Mouse (Mus musculus) midbrain, embryonic 11.5 days (tissue): ENCODE measurements around the gene Ndst4. TPM values are rescaled to one million over a fixed set of nuclear protein-coding genes. Genes with fewer than 3 reads are reported as not detected.
A peak's percentile ranks its signal among the peaks of the same experiment; 100 is the strongest.

Source experiments
- ATAC-seq: fragments of 200-750 bp; cut with Nextera tagmentation; 2 replicates; pipeline ENCODE4 v1.8.0; 2017; ENCODE audit warnings: moderate TSS enrichment, moderate library complexity; ENCODE audit not compliant: low FRiP score
- DNase-seq: peaks from one replicate; pipeline ENCODE4 v3.0.0; 2015; ENCODE audit warnings: low spot score; ENCODE audit errors: missing footprints
- H3K27ac ChIP-seq: fragments of 300-500 bp; sonication (generic); 2 replicates; pipeline ENCODE4 v1.5.1; 2014; ENCODE audit warnings: low read depth, low read length
- H3K27me3 ChIP-seq: fragments of 300-500 bp; sonication (generic); 2 replicates; pipeline ENCODE4 v1.6.1; 2014; ENCODE audit warnings: mild to moderate bottlenecking, low read length, moderate library complexity, mixed read lengths; ENCODE audit not compliant: control insufficient read depth, insufficient read depth
- H3K36me3 ChIP-seq: fragments of 300-500 bp; sonication (generic); 2 replicates; pipeline ENCODE4 v1.6.1; 2014; ENCODE audit warnings: mild to moderate bottlenecking, low read length, moderate library complexity, mixed read lengths; ENCODE audit not compliant: control insufficient read depth, insufficient read depth
- H3K4me1 ChIP-seq: fragments of 300-500 bp; sonication (generic); 2 replicates; pipeline ENCODE4 v1.6.1; 2014; ENCODE audit warnings: low read length; ENCODE audit not compliant: control insufficient read depth, insufficient read depth
- H3K4me2 ChIP-seq: fragments of 300-500 bp; sonication (generic); 2 replicates; pipeline ENCODE4 v1.6.1; 2014; ENCODE audit warnings: mild to moderate bottlenecking, moderate library complexity
- H3K4me3 ChIP-seq: fragments of 300-500 bp; sonication (generic); 2 replicates; pipeline ENCODE4 v1.5.1; 2014; ENCODE audit warnings: low read depth, low read length
- H3K9ac ChIP-seq: fragments of 300-500 bp; sonication (generic); 2 replicates; pipeline ENCODE4 v1.6.1; 2014; ENCODE audit warnings: low read length
- H3K9me3 ChIP-seq: fragments of 300-500 bp; sonication (generic); 2 replicates; pipeline ENCODE4 v1.6.1; 2016; ENCODE audit warnings: low read length; ENCODE audit not compliant: control insufficient read depth
- WGBS: fragments of 180-500 bp; shearing (Covaris S2); extraction: QIAGEN DNeasy Blood & Tissue Kit; methylation state at CpG from one replicate; pipeline ENCODE4 v1.1.7; 2014; 5-methylcytosine and 5-hydroxymethylcytosine counted together
- polyA plus RNA-seq: library from polyadenylated mRNA; unstranded; fragments of >200 nt; fragmentation: Nextera tagmentation; extraction: Ambion mirVana; gene quantifications from 2 replicates; pipeline ENCODE4 v1.2.1, GENCODE M21; 2014

Gene Ndst4
- polyA plus RNA-seq, 1 experiment from 2014 or later, result 0.23 TPM

DNA sequence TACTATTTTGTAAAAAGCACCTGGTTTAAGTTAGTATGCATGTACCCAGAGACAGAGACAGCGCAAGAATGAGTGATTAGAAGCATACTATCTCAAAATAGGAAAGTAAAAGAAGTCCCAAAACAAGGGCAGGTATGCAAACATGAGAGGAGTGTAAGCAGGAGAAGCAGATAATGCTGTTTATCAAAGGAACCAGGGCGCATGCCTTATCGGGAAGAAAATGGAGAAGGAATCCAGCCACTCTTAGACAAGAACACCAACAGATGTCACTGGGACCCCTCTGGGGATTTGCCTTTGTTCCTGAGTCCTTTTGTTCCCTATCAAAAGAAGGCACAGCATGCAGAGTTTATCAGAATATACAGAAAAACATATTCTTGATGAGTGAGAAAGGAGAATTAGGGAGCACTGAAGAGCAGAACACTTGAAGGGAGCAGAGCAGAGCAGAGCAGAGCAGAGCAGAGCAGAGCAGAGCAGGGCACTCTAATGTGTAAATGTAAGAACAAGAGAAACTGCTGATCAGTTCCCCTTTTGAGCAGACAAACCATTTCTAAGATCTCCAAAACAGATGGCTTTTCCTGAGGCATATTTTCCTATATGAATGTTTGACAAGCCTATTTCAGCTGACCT, 251.2 kb downstream of the Ndst4 start:
- ATAC-seq (peak; percentile 40; the same call in 1 of the 2 replicates), DNase-seq (peak; percentile 82)
- no peak overlapping the region for H3K9ac ChIP-seq
- H3K27ac ChIP-seq, result no peak overlapping the region
- no peak overlapping the region for H3K4me3 ChIP-seq
- H3K9me3 ChIP-seq, result no peaks in the 10 kb centered on the region
- 35% methylated on average over 3 of the region's 3 CpGs for WGBS
- H3K36me3 ChIP-seq, result no peaks in the 10 kb centered on the region
- H3K27me3 ChIP-seq, result no peaks in the 10 kb centered on the region
- peaks cover 2% of the 10 kb centered on the region for H3K4me1 ChIP-seq
- no peak overlapping the region for H3K4me2 ChIP-seq

DNA sequence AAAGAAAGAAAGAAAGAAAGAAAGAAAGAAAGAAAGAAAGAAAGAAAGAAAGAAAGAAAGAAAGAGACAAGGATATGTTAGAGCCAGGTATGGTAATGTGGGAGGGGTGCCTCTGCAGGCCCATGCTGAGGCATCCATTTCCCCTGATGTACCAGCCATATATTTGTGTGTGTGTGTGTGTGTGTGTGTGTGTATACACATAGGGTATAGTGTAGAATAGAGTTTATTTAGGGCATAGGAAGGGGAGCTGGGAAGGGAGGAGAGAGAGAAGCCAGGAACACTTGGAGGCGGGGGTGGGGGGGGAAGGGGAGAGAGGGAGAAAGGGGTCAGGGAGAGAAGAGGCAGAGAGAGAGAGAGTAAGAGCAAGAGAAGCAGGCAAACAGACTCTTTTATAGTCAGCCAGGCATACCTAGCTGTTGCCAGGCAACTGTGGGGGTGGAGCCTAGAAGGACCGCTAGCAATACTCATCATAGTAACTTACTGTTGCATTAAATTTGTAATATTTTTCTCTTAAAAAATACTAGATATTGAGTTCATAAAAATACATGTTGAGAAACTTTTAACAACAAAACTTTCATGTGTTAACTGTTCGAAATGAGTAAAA, 256.3 kb downstream of the Ndst4 start:
- no peak overlapping the region for H3K9ac ChIP-seq
- no peaks in the 10 kb centered on the region for H3K9me3 ChIP-seq
- peak; percentile 90 for ATAC-seq
- no peak overlapping the region for H3K4me3 ChIP-seq
- peak; percentile 88 for DNase-seq
- H3K27me3 ChIP-seq, result no peaks in the 10 kb centered on the region
- no peak overlapping the region for H3K27ac ChIP-seq
- H3K4me1 ChIP-seq, result peaks cover 1% of the 10 kb centered on the region
- no peaks in the 10 kb centered on the region for H3K36me3 ChIP-seq
- WGBS, result 61% methylated on average over 3 of the region's 3 CpGs
- no peak overlapping the region for H3K4me2 ChIP-seq

DNA sequence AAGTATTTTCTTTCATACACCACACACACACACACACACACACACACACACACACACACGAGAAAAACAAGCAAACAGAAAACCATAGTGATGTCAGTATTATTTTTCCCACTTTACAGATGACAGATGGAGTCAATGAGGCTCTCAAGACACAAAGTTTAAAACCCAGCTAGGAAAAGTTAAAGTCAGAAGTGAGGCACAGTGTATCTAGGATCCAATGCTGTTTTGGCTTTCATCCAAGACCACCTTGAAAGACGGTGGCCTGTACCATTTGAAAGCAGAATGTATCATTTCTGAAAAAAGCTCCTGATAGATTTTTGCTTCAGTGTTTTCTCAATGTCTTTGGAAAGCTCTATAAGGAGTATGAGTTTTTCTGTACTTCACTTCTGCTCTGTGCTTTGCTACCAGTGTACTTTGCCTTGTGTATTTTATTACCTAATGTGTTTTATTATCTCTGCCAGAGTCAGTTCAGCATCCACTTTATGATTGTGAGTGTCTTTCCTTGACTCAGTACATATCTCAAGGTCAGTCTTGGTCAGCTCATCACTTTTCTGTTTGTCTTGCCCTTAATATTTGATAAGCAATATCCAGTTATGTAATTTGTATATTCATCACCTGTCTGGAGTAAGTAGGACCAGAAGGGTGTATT, 257.1 kb downstream of the Ndst4 start:
- ATAC-seq (peak; percentile 22; the same call in 1 of the 2 replicates), DNase-seq (no peak)
- Histone ChIP-seq H3K4me1 (no peaks in the 10 kb centered on the region), H3K4me2 (no peak overlapping the region), H3K27me3 (no peaks in the 10 kb centered on the region), H3K9me3 (no peaks in the 10 kb centered on the region), H3K4me3 (no peak overlapping the region), H3K36me3 (no peaks in the 10 kb centered on the region), H3K27ac (no peak overlapping the region), H3K9ac (no peak overlapping the region)
- WGBS, result 67% methylated on average over 2 of the region's 2 CpGs

DNA sequence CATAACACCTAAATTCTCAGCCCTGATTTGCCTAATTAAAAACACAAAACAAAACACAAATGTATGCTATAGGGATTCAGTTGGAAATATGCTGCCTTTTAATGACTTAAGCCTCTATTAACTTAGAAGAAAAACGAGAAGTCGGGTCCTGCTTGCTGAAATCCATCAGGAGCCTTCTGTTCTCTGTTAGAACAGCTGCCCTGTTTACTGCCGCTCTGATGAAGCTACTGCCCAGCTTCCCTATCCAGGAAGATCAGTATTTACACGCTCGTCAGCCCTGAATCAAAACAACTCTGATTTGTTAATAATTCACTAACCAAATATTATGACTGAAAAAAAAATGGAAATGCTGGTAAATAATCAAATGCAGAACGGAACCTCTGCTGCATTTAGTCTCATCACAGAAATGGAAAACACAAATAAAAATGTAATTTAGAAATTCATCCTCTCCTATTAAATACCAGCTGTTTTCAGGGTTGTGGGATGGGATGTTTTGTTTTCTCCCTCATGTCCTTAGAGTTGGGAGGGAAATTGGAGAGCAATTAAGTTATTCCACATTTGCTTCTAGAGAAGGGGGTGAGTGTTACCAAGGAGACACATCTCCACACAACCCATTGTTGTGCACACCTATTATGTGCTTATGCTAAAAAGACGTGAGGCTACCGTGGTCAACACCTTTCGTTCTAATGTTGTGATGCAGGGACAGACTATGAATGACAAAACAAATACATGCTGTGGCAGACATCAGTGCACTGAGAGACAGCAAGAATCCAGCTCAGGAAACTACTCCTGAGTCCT, 270.3 kb downstream of the Ndst4 start:
- Histone ChIP-seq H3K27me3 (no peaks in the 10 kb centered on the region), H3K4me3 (no peak overlapping the region), H3K36me3 (no peaks in the 10 kb centered on the region), H3K9ac (no peak overlapping the region), H3K4me1 (no peaks in the 10 kb centered on the region), H3K27ac (no peak overlapping the region), H3K9me3 (no peaks in the 10 kb centered on the region), H3K4me2 (no peak overlapping the region)
- 56% methylated on average over 9 of the region's 9 CpGs for WGBS
- DNase-seq, result peak; percentile 44
- peak; percentile 50; the same call in 1 of the 2 replicates for ATAC-seq

DNA sequence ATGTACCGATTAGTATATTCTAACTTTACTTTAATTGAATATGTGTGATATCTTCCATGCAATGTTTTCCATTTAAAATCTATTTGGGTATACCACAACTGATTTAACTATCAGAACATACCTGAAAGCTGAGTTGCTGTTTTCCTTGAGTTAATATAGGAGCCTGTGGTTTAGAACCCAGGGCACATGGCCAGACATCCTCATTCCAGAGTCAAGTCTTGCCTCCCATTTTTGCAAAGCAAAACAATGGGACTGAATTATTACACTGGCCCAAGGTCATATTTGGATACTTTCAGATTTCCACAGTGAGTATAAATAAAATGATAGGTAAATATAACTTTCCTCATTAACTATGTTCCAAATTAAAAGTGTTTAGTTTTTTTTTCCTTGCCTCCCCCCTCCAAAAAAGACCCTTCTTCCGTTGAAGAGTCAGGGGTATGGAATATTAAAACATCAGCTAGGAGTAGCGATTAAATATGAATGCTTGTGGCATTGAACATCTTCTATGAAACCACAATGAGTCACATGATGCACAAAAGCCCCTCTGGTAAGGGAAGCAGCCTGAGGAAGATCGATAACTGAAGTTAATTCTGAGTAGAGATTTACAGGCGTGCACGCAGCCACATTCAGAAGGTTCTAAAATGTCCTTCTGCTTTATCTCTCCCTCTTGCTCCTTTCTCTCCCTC, 271.5 kb downstream of the Ndst4 start:
- H3K4me3 ChIP-seq, result no peak overlapping the region
- no peaks in the 10 kb centered on the region for H3K9me3 ChIP-seq
- DNase-seq, result peak; percentile 71
- H3K27ac ChIP-seq, result no peak overlapping the region
- no peaks in the 10 kb centered on the region for H3K4me1 ChIP-seq
- no peaks in the 10 kb centered on the region for H3K27me3 ChIP-seq
- WGBS, result 88% methylated on average over 6 of the region's 6 CpGs
- H3K4me2 ChIP-seq, result no peak overlapping the region
- ATAC-seq, result no peak
- no peaks in the 10 kb centered on the region for H3K36me3 ChIP-seq
- no peak overlapping the region for H3K9ac ChIP-seq

DNA sequence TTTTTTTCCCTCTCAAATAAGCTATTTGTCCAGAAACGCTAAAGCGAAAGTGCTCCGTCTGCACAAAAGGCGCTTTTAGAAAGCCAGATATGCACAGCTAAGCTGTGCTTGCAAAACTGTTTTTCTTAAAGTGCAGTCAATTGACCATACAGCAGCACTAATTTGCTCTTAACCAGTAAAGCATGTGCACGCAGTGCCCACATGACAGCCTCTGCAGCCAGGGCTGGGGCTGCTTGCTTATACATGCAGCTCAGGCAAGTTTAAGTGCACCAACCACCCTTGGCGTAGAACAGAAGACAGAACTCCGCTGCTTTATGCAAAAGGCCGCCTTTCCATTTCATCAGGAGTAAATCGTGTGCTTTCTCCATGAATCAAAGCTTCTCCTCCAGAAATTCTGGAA, 275.0 kb downstream of the Ndst4 start:
- no peak overlapping the region for H3K9ac ChIP-seq
- ATAC-seq (no peak), DNase-seq (peak; percentile 81)
- H3K4me2 ChIP-seq, result no peak overlapping the region
- H3K9me3 ChIP-seq, result no peaks in the 10 kb centered on the region
- H3K4me3 ChIP-seq, result no peak overlapping the region
- no peaks in the 10 kb centered on the region for H3K27me3 ChIP-seq
- no peak overlapping the region for H3K27ac ChIP-seq
- WGBS, result 79% methylated on average over 9 of the region's 9 CpGs
- H3K4me1 ChIP-seq, result no peaks in the 10 kb centered on the region
- no peaks in the 10 kb centered on the region for H3K36me3 ChIP-seq

DNA sequence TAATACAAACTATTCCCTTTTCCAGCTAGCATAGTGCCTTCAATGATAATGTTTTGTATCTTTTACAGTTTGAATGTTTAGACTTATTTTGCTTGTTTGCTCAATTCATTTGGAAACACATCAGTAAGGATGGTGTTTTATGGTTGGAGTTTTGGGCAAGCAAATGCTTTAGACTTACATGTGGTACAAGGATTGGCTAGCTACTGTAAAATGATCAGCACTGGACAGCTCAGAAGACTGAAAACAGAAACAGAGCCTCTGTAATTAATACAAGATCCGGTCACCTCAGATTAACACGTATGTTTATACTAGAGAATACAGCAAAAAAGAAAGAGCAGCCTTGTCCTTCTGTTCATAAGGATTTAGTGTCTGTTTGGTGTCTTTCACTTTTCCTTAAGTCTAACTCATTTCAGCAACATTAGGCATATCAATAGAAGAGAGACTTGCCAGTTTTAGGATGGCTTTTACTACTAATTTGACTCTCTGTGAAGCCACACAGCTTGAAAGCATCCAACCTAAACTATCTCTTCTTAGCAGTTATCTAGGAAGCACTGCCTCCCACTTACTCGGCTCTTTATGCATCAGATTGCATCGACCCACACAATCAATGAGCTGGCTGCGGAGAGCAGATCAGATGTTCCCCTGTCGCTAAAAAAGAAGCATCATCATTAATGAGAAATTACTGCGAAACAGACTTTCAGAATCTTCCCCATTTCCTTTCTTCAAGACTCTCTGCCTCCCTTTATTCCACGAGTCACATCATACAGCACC, 279.8 kb downstream of the Ndst4 start:
- ATAC-seq (0 out of 2 replicates have a peak, but pooled peaks have one; percentile 41), DNase-seq (peak; percentile 77)
- H3K9me3 ChIP-seq, result no peaks in the 10 kb centered on the region
- no peak overlapping the region for H3K9ac ChIP-seq
- WGBS, result 71% methylated on average over 8 of the region's 8 CpGs
- no peaks in the 10 kb centered on the region for H3K4me1 ChIP-seq
- H3K4me2 ChIP-seq, result no peak overlapping the region
- no peak overlapping the region for H3K4me3 ChIP-seq
- no peaks in the 10 kb centered on the region for H3K27me3 ChIP-seq
- no peak overlapping the region for H3K27ac ChIP-seq
- H3K36me3 ChIP-seq, result no peaks in the 10 kb centered on the region

DNA sequence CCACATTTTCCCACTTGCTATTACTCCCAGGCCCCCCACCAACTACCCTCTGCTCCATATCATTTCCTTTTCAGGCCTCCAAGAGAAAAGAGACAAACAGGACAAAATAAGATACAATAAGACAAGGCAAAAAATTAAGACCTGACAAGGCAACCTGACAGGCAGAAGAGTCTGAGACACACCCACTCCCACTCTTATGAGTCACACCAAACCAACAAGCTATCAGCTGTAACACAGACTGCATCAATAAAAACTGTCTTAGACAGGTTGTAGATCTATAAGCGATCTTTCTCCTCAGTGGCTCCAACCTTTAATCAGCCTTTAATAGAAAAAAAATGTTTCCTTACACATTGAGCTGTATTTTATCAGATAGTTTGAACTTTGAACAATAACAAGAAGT, 280.7 kb downstream of the Ndst4 start:
- DNase-seq (peak; percentile 73), ATAC-seq (no peak)
- WGBS, result 92% methylated on average over 1 of the region's 1 CpGs

More for the DNA sequence above, 280.7 kb downstream of the Ndst4 start:
- Histone ChIP-seq H3K9ac (no peak overlapping the region), H3K4me1 (no peaks in the 10 kb centered on the region), H3K4me3 (no peak overlapping the region), H3K27me3 (no peaks in the 10 kb centered on the region), H3K4me2 (no peak overlapping the region), H3K9me3 (no peaks in the 10 kb centered on the region), H3K36me3 (no peaks in the 10 kb centered on the region), H3K27ac (no peak overlapping the region)
